In the genomic region with DNA sequence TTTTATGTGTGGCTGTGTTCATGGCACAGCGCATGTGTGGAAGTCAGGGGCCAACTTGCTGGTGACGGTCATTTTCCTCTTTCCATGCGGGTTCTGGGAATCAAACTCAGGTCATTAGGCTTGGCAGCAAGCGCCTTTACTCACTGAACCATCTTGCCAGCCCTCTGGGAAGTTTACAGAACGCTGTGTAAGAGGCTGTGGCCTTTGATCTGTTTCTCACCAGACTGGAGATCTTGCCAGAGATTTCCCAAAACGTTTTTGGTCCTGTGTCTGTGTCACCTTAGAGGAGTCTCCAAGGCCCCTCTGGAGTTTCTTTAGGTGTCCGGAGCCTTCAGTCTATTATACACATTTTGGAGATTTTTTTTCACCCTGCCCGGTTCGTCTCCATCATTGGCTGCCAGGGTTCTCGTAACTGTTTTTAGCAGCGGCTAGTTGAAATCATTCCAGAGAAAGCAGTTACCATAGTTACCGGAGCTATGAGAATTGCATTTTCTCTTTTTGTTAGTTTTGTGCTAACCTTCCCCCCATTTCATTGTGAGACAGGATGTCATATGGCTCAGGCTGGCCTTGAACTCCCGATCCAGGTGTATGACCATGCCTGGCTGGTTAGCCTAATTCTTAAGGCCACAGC, we compare ENCODE assay signal across 23 mouse cellular contexts. TPM values are rescaled to one million over a fixed set of nuclear protein-coding genes. Genes with fewer than 3 reads are reported as not detected.
DNase-seq lines count a peak whose midpoint lies in the region; ATAC-seq and TF ChIP-seq lines count a peak whose summit lies in the region.
"Had no signal": no experiment of that assay in that cellular context is flagged by ENCODE, and none has a peak within 500 bp of the region (broad histone marks: within the 10 kb centered on the region; RNA-seq: fewer than 3 reads in every experiment).

No protein-coding gene starts in this region.

- H3K4me3 ChIP-seq in forebrain, embryonic 14.5 days (ENCODE audit: low read depth, low read length) = no peak overlapping the region
- no peak overlapping the region for H3K4me3 ChIP-seq in forebrain, embryonic 11.5 days (ENCODE audit: low read depth, low read length)
- no peak overlapping the region for H3K4me3 ChIP-seq in lung, embryonic 14.5 days (ENCODE audit: low read depth, low read length)
- H3K4me3 ChIP-seq in neural tube, embryonic 15.5 days (replicated peaks) = no peak overlapping the region
- H3K4me3 ChIP-seq: heart, embryonic 12.5 days; limb, embryonic 12.5 days; liver, embryonic 13.5 days had no signal

- no peaks in the 10 kb centered on the region for H3K9me3 ChIP-seq in forebrain, embryonic 14.5 days (replicated peaks; ENCODE audit: control insufficient read depth, low read length)
- H3K9me3 ChIP-seq in forebrain, embryonic 11.5 days (ENCODE audit: control insufficient read depth, low read length) = no peaks in the 10 kb centered on the region
- no peaks in the 10 kb centered on the region for H3K9me3 ChIP-seq in lung, embryonic 14.5 days (ENCODE audit: low read depth, low read length)
- H3K9me3 ChIP-seq in neural tube, embryonic 15.5 days (replicated peaks) = no peaks in the 10 kb centered on the region
- H3K9me3 ChIP-seq: heart, embryonic 12.5 days; limb, embryonic 12.5 days; liver, embryonic 13.5 days had no signal

- ATAC-seq in forebrain, embryonic 14.5 days = no peak
- ATAC-seq in forebrain, embryonic 11.5 days (replicated peaks; ENCODE audit: low FRiP score) = no peak
- ATAC-seq in lung, embryonic 14.5 days (ENCODE audit: insufficient read depth) = no peak
- no peak for ATAC-seq in neural tube, embryonic 15.5 days (ENCODE audit: low FRiP score)

- 58% methylated on average over 13 of the region's 13 CpGs for WGBS in forebrain, embryonic 14.5 days
- 77% methylated on average over 13 of the region's 13 CpGs for whole genome bisulfite sequencing in forebrain, embryonic 11.5 days
- 62% methylated on average over 13 of the region's 13 CpGs for WGBS in lung, embryonic 14.5 days
- 64% methylated on average over 13 of the region's 13 CpGs for WGBS in neural tube, embryonic 15.5 days

- H3K4me1 ChIP-seq in forebrain, embryonic 14.5 days (ENCODE audit: control insufficient read depth, insufficient read depth, low read length) = peaks cover 12% of the 10 kb centered on the region
- peaks cover 3% of the 10 kb centered on the region for H3K4me1 ChIP-seq in forebrain, embryonic 11.5 days (replicated peaks; ENCODE audit: control insufficient read depth, insufficient read depth, low read length)
- peaks cover 17% of the 10 kb centered on the region for H3K4me1 ChIP-seq in lung, embryonic 14.5 days (ENCODE audit: insufficient read depth)
- H3K4me1 ChIP-seq in neural tube, embryonic 15.5 days = peaks cover 39% of the 10 kb centered on the region

- no peaks in the 10 kb centered on the region for H3K27me3 ChIP-seq in forebrain, embryonic 14.5 days (replicated peaks; ENCODE audit: control insufficient read depth, insufficient read depth, low read length)
- no peaks in the 10 kb centered on the region for H3K27me3 ChIP-seq in forebrain, embryonic 11.5 days (ENCODE audit: control insufficient read depth, insufficient read depth, low read length)
- no peaks in the 10 kb centered on the region for H3K27me3 ChIP-seq in lung, embryonic 14.5 days (ENCODE audit: insufficient read depth, low read length)
- H3K27me3 ChIP-seq in neural tube, embryonic 15.5 days (replicated peaks) = no peaks in the 10 kb centered on the region
- H3K27me3 ChIP-seq: heart, embryonic 12.5 days; limb, embryonic 12.5 days; liver, embryonic 13.5 days had no signal

- DNase-seq in forebrain, embryonic 14.5 days (ENCODE audit: low spot score) = peak; percentile 50
- DNase-seq in forebrain, embryonic 11.5 days (ENCODE audit: low spot score) = no peak
- peak; percentile 57 for DNase-seq in layer of hippocampus, adult 9-10 months (ENCODE audit: low spot score)
- no peak for DNase-seq in layer of hippocampus, postnatal 10 days (ENCODE audit: low spot score in 2 of 2)
- peak; percentile 67 for DNase-seq in lung, embryonic 14.5 days
- DNase-seq in lung, adult 18-20 months = no peak
- DNase-seq in neural tube, embryonic 10.5 days (ENCODE audit: extremely low spot score, low spot score) = no peak
- DNase-seq: adrenal gland, postnatal 25 days; cerebellum, adult 9-10 months; gastrocnemius, postnatal 14 days; heart, adult 11 months; heart, postnatal 10 days; kidney, adult 11 months; liver, embryonic 13.5 days; lung, postnatal 4 days; right cerebral cortex, postnatal 14 days; thymus, adult 2 months; thymus, postnatal 4 days had no signal

- H3K4me2 ChIP-seq in forebrain, embryonic 14.5 days (ENCODE audit: low read length) = no peak overlapping the region
- H3K4me2 ChIP-seq in forebrain, embryonic 11.5 days (ENCODE audit: low read depth, low read length, severe bottlenecking) = no peak overlapping the region
- H3K4me2 ChIP-seq in lung, embryonic 14.5 days = no peak overlapping the region
- no peak overlapping the region for H3K4me2 ChIP-seq in neural tube, embryonic 15.5 days
- H3K4me2 ChIP-seq: heart, embryonic 12.5 days; limb, embryonic 12.5 days; liver, embryonic 13.5 days had no signal

- H3K9ac ChIP-seq in forebrain, embryonic 14.5 days (ENCODE audit: low read length) = no peak overlapping the region
- no peak overlapping the region for H3K9ac ChIP-seq in forebrain, embryonic 11.5 days (ENCODE audit: low read length)
- H3K9ac ChIP-seq in lung, embryonic 14.5 days = no peak overlapping the region
- H3K9ac ChIP-seq in neural tube, embryonic 15.5 days (replicated peaks) = no peak overlapping the region
- H3K9ac ChIP-seq: heart, embryonic 12.5 days; limb, embryonic 12.5 days; liver, embryonic 13.5 days had no signal

- no peak for TF ChIP-seq CTCF in lung, embryonic 14.5 days (IDR thresholded peaks at IDR 0.05; ENCODE audit: low read depth)

- no peak overlapping the region for H3K27ac ChIP-seq in forebrain, embryonic 14.5 days (ENCODE audit: low read depth, low read length)
- no peak overlapping the region for H3K27ac ChIP-seq in forebrain, embryonic 11.5 days (ENCODE audit: low read depth, low read length)
- H3K27ac ChIP-seq in lung, embryonic 14.5 days (ENCODE audit: low read depth) = peak overlapping the region; percentile 18; the same call in 1 of the 2 replicates
- H3K27ac ChIP-seq in neural tube, embryonic 15.5 days (replicated peaks) = 0 out of 2 replicates have a peak overlapping the region, but pooled peaks have one; percentile 41
- H3K27ac ChIP-seq: kidney, postnatal 0 days; limb, embryonic 12.5 days; liver, embryonic 13.5 days; stomach, postnatal 0 days had no signal

- peaks cover 41% of the 10 kb centered on the region for H3K36me3 ChIP-seq in forebrain, embryonic 14.5 days (ENCODE audit: control insufficient read depth, insufficient read depth, low read length)
- no peaks in the 10 kb centered on the region; the same call in 1 of the 2 replicates for H3K36me3 ChIP-seq in forebrain, embryonic 11.5 days (ENCODE audit: control insufficient read depth, insufficient read depth, low read length)
- peaks cover 29% of the 10 kb centered on the region for H3K36me3 ChIP-seq in lung, embryonic 14.5 days (ENCODE audit: insufficient read depth)
- H3K36me3 ChIP-seq in neural tube, embryonic 15.5 days = peaks cover 16% of the 10 kb centered on the region

RNA-seq across cellular contexts. Expression of a gene that starts 22.3 kb away (rescaled TPM):
- 22.3 and 23.5 TPM in 2 replicates for polyA plus RNA-seq in forebrain, embryonic 14.5 days (2014; fragmentation: Nextera tagmentation; extraction: Ambion mirVana)
- polyA plus RNA-seq in forebrain, embryonic 11.5 days (2014; fragmentation: Nextera tagmentation; extraction: Ambion mirVana) = 13.2 and 14.1 TPM in 2 replicates
- total RNA-seq in layer of hippocampus, postnatal 10 days (2021) = 100 to 1,000 TPM in 1 of 2 experiments, 10 to 100 TPM in 1; 93.4 to 101 TPM
- 21.5 TPM in 2 replicates for polyA plus RNA-seq in lung, embryonic 14.5 days (2014; fragmentation: Nextera tagmentation; extraction: Ambion mirVana)
- polyA plus RNA-seq in neural tube, embryonic 15.5 days (2015; fragmentation: Nextera tagmentation; extraction: Ambion mirVana) = 15.6 TPM in 2 replicates

Comparison
In these comparisons a context has a peak if more than half of its experiments do, and no peak if none do; other contexts are left out.
1. DNase-seq: peak in forebrain, embryonic 14.5 days (single experiment), layer of hippocampus, adult 9-10 months (single experiment) and lung, embryonic 14.5 days (single experiment); none in forebrain, embryonic 11.5 days (single experiment), layer of hippocampus, postnatal 10 days (0 of 2), lung, adult 18-20 months (0 of 2) and neural tube, embryonic 10.5 days (single experiment).
2. H3K27ac ChIP-seq: peak in lung, embryonic 14.5 days (single experiment) and neural tube, embryonic 15.5 days (single experiment); none in forebrain, embryonic 14.5 days (single experiment) and forebrain, embryonic 11.5 days (single experiment).